In the genomic region with DNA sequence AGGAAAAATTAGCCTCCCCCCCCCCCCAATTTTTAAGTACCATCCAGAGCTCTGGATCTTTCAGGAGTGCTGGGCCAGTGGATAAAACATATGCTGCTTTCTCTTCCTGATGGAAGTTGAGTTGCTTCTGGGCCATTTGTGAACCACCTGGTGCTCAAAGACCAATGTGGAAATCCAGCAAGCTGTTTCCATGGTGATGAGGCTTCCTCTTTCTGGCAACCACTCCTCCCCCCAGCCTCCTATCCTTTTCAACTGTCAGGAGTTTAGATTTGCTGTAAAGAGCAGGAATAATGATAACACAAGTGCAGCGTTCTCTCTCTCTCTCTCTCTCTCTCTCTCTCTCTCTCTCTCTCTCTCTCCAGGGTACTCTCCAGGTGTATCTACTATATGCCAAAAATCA, we compare ENCODE assay signal across 12 mouse cellular contexts.
A peak's percentile ranks its signal among the peaks of the same experiment; 100 is the strongest.
DNase-seq lines count a peak whose midpoint lies in the region; ATAC-seq and TF ChIP-seq lines count a peak whose summit lies in the region.
"Had no signal": no experiment of that assay in that cellular context is flagged by ENCODE, and none has a peak within 500 bp of the region (broad histone marks: within the 10 kb centered on the region; RNA-seq: fewer than 3 reads in every experiment).

No protein-coding gene starts in this region.

- 44% methylated on average over 1 of the region's 1 CpGs for WGBS in forebrain, embryonic 15.5 days
- 15% methylated on average over 1 of the region's 1 CpGs for WGBS in midbrain, embryonic 15.5 days

- peak; percentile 36 for DNase-seq in layer of hippocampus, adult 11-12 months (ENCODE audit: low spot score)
- no peak for DNase-seq in layer of hippocampus, adult 9-10 months (ENCODE audit: low spot score)
- DNase-seq in MEL (ENCODE audit: low read depth, low spot score), result peak; percentile 10
- no peak for DNase-seq in adrenal gland, adult 2 months
- no peak for DNase-seq in cerebellum, postnatal 4 days (ENCODE audit: low spot score in 2 of 2)
- DNase-seq: gastrocnemius, postnatal 10 days; kidney, adult 18-20 months had no signal

- H3K4me1 ChIP-seq in MEL (ENCODE audit: control insufficient read depth in 1 of 2, insufficient read depth in 2 of 2, low read length in 2 of 2), result no peaks in the 10 kb centered on the region
- 0 out of 2 replicates have a peak, but pooled peaks cover 4% of the 10 kb centered on the region for H3K4me1 ChIP-seq in forebrain, embryonic 15.5 days
- H3K4me1 ChIP-seq in midbrain, embryonic 15.5 days, result peaks cover 12% of the 10 kb centered on the region
- H3K4me1 ChIP-seq: embryonic facial prominence, embryonic 15.5 days; heart, embryonic 15.5 days had no signal

- TF ChIP-seq RAD21 in MEL (IDR thresholded peaks at IDR 0.05; ENCODE audit: low read depth, low read length), result no peak

- H3K4me3 ChIP-seq in MEL (ENCODE audit: control insufficient read depth in 1 of 2, insufficient read depth in 1 of 2, low read depth in 2 of 2, low read length in 2 of 2), result no peak overlapping the region
- H3K4me3 ChIP-seq in forebrain, embryonic 15.5 days, result no peak overlapping the region
- H3K4me3 ChIP-seq in midbrain, embryonic 15.5 days, result no peak overlapping the region
- H3K4me3 ChIP-seq: embryonic facial prominence, embryonic 15.5 days; heart, embryonic 15.5 days had no signal

- no peak for TF ChIP-seq POLR2A in MEL (IDR thresholded peaks at IDR 0.05; ENCODE audit: control insufficient read depth in 1 of 2, insufficient read depth in 1 of 2, low read depth in 1 of 2, low read length in 2 of 2, poor library complexity in 1 of 2)

- no peak overlapping the region for H3K9ac ChIP-seq in MEL (ENCODE audit: control insufficient read depth, low read depth, low read length, poor library complexity, severe bottlenecking)
- H3K9ac ChIP-seq in forebrain, embryonic 15.5 days (replicated peaks), result no peak overlapping the region
- H3K9ac ChIP-seq in midbrain, embryonic 15.5 days, result no peak overlapping the region
- H3K9ac ChIP-seq: embryonic facial prominence, embryonic 15.5 days; heart, embryonic 15.5 days had no signal

- H3K79me2 ChIP-seq in MEL (ENCODE audit: control insufficient read depth, insufficient read depth, low read length, poor library complexity), result no peaks in the 10 kb centered on the region

- H3K27me3 ChIP-seq in MEL (ENCODE audit: control insufficient read depth in 1 of 2, insufficient read depth in 2 of 2, low read length in 2 of 2), result no peaks in the 10 kb centered on the region
- H3K27me3 ChIP-seq in forebrain, embryonic 15.5 days, result no peaks in the 10 kb centered on the region
- H3K27me3 ChIP-seq in midbrain, embryonic 15.5 days (replicated peaks), result no peaks in the 10 kb centered on the region
- H3K27me3 ChIP-seq: embryonic facial prominence, embryonic 15.5 days; heart, embryonic 15.5 days had no signal

- H3K4me2 ChIP-seq in forebrain, embryonic 15.5 days (replicated peaks), result no peak overlapping the region
- no peak overlapping the region for H3K4me2 ChIP-seq in midbrain, embryonic 15.5 days
- H3K4me2 ChIP-seq: embryonic facial prominence, embryonic 15.5 days; heart, embryonic 15.5 days had no signal

- H3K36me3 ChIP-seq in MEL (ENCODE audit: control insufficient read depth in 1 of 2, insufficient read depth in 2 of 2, low read length in 2 of 2), result no peaks in the 10 kb centered on the region
- no peaks in the 10 kb centered on the region for H3K36me3 ChIP-seq in forebrain, embryonic 15.5 days
- no peaks in the 10 kb centered on the region for H3K36me3 ChIP-seq in midbrain, embryonic 15.5 days (replicated peaks)
- H3K36me3 ChIP-seq: embryonic facial prominence, embryonic 15.5 days; heart, embryonic 15.5 days had no signal

- no peak overlapping the region for H3K27ac ChIP-seq in MEL (ENCODE audit: control insufficient read depth, low read depth, low read length)
- 0 out of 2 replicates have a peak overlapping the region, but pooled peaks have one; percentile 5 for H3K27ac ChIP-seq in forebrain, embryonic 15.5 days (replicated peaks)
- peak overlapping the region; percentile 50; the same call in 1 of the 2 replicates for H3K27ac ChIP-seq in midbrain, embryonic 15.5 days
- H3K27ac ChIP-seq: embryonic facial prominence, embryonic 15.5 days; heart, embryonic 15.5 days had no signal

- no peaks in the 10 kb centered on the region for H3K9me3 ChIP-seq in MEL (replicated peaks; ENCODE audit: insufficient read depth, low read length)
- no peaks in the 10 kb centered on the region for H3K9me3 ChIP-seq in forebrain, embryonic 15.5 days
- no peaks in the 10 kb centered on the region for H3K9me3 ChIP-seq in midbrain, embryonic 15.5 days
- H3K9me3 ChIP-seq: embryonic facial prominence, embryonic 15.5 days; heart, embryonic 15.5 days had no signal

- TF ChIP-seq CTCF in MEL (IDR thresholded peaks at IDR 0.05 in 2 of 3, conservative IDR thresholded peaks at IDR 0.05 in 1 of 3; ENCODE audit: control insufficient read depth in 1 of 3, insufficient read depth in 1 of 3, low read depth in 2 of 3, low read length in 3 of 3, poor library complexity in 1 of 3, severe bottlenecking in 1 of 3), result no peak

- TF ChIP-seq EP300 in MEL (IDR thresholded peaks at IDR 0.05; ENCODE audit: low read depth in 1 of 2, low read length in 2 of 2), result no peak

- peak; percentile 80 for ATAC-seq in forebrain, embryonic 15.5 days (replicated peaks)
- ATAC-seq in midbrain, embryonic 15.5 days (replicated peaks), result peak; percentile 89
- no peak for ATAC-seq in cerebellum, adult (ENCODE audit: insufficient number of reproducible peaks, low FRiP score, low TSS enrichment)

TF ChIP-seq in MEL, 35 proteins besides CTCF, POLR2A, EP300 and RAD21:
- TF ChIP-seq E2F4 (IDR thresholded peaks at IDR 0.05; ENCODE audit: borderline replicate concordance, low read depth, low read length) (no peak), TCF12 (IDR thresholded peaks at IDR 0.05; ENCODE audit: low read depth, low read length) (no peak), USF1 (IDR thresholded peaks at IDR 0.05; ENCODE audit: low read depth, low read length) (no peak), HCFC1 (IDR thresholded peaks at IDR 0.05; ENCODE audit: low read depth, low read length) (no peak), NRF1 (IDR thresholded peaks at IDR 0.05; ENCODE audit: insufficient read depth, low read depth, low read length, poor library complexity, severe bottlenecking) (no peak), SMC3 (IDR thresholded peaks at IDR 0.05; ENCODE audit: low read depth, low read length) (no peak), TAL1 (IDR thresholded peaks at IDR 0.05; ENCODE audit: low read length) (no peak), ETS1 (IDR thresholded peaks at IDR 0.05; ENCODE audit: low read depth, low read length) (no peak), MAX (IDR thresholded peaks at IDR 0.05; ENCODE audit: low read length) (no peak), ZKSCAN1 (IDR thresholded peaks at IDR 0.05; ENCODE audit: low read depth, low read length) (no peak), ELF1 (IDR thresholded peaks at IDR 0.05; ENCODE audit: low read depth, low read length) (no peak), CHD2 (IDR thresholded peaks at IDR 0.05; ENCODE audit: low read length) (no peak), MYB (IDR thresholded peaks at IDR 0.05; ENCODE audit: low read depth, low read length) (no peak), GATA1 (IDR thresholded peaks at IDR 0.05; ENCODE audit: low read depth, low read length) (no peak), ZMIZ1 (IDR thresholded peaks at IDR 0.05; ENCODE audit: low read depth, low read length) (no peak), MAFK (IDR thresholded peaks at IDR 0.05; ENCODE audit: borderline replicate concordance, low read depth, low read length) (no peak), MXI1 (IDR thresholded peaks at IDR 0.05; ENCODE audit: low read depth, low read length) (no peak), UBTF (IDR thresholded peaks at IDR 0.05; ENCODE audit: borderline replicate concordance, insufficient read depth, low read depth, low read length) (no peak), ZC3H11A (IDR thresholded peaks at IDR 0.05; ENCODE audit: low read depth, low read length) (no peak), NELFE (IDR thresholded peaks at IDR 0.05; ENCODE audit: low read depth, low read length) (no peak)

Comparison
In these comparisons a context has a peak if more than half of its experiments do, and no peak if none do; other contexts are left out.
1. DNase-seq: peak in layer of hippocampus, adult 11-12 months (single experiment) and MEL (single experiment); none in layer of hippocampus, adult 9-10 months (single experiment), adrenal gland, adult 2 months (single experiment) and cerebellum, postnatal 4 days (0 of 2).